Mouse (Mus musculus) layer of hippocampus, postnatal 25 days (tissue): ENCODE data around the gene 1700016K19Rik. TPM values are rescaled to one million over a fixed set of nuclear protein-coding genes. Genes with fewer than 3 reads are reported as not detected.

Experiments
- total RNA-seq, 2 experiments: library from RNA; stranded (reverse); gene quantifications; 2 replicates each; pipeline ENCODE4 v1.2.3; 2021

Gene 1700016K19Rik
- total RNA-seq, 2 experiments from 2014 or later: 2.4 to 3.0 TPM

Other genes with a start within 250 kb of the 1700016K19Rik start
- gene Doc2b, start 203.9 kb upstream of the 1700016K19Rik start, total RNA-seq: 100 to 1,000 TPM; 107 to 111 TPM
- gene Rph3al, start 61.5 kb upstream of the 1700016K19Rik start, total RNA-seq: 1 to 10 TPM; 5.9 to 8.7 TPM
- gene Rflnb, start 27.9 kb downstream of the 1700016K19Rik start, total RNA-seq: 10 to 100 TPM in 1 of 2 experiments, 1 to 10 TPM in 1; 9.6 to 10.3 TPM
- gene Vps53, start 179.7 kb downstream of the 1700016K19Rik start, total RNA-seq: 10 to 100 TPM; 90.3 to 94.4 TPM
- gene Fam57a, start 179.8 kb downstream of the 1700016K19Rik start, total RNA-seq: 10 to 100 TPM; 18.6 to 22.0 TPM
- gene Dbil5, start 217.7 kb downstream of the 1700016K19Rik start, total RNA-seq: 1 to 10 TPM; 1.2 to 1.4 TPM
- gene Gemin4, start 217.8 kb downstream of the 1700016K19Rik start, total RNA-seq: 10 to 100 TPM in 1 of 2 experiments, 1 to 10 TPM in 1; 7.2 to 11.7 TPM
- 10 to 100 TPM; 17.2 to 17.4 TPM for gene Mrm3, start 243.8 kb downstream of the 1700016K19Rik start, total RNA-seq
- 10 to 100 TPM; 51.0 to 57.8 TPM for gene Glod4, start 243.8 kb downstream of the 1700016K19Rik start, total RNA-seq